Mouse (Mus musculus): ENCODE data around the gene Nkx2-3.
A peak's percentile ranks its signal among the peaks of the same experiment; 100 is the strongest.

Nkx2-3 gene

GRCm38 (mm10) chr19:43612051-43612450, at the start of gene Nkx2-3:
Nkx2-3 (plus strand) TSS chr19:43612325.
- peak in 1 of 2 experiments; percentile 27 for DNase-seq

- DNase-seq, result no peak
Measured at GRCm38 (mm10) chr19:43563166-43563565, 49.0 kb upstream of the Nkx2-3 start.

GRCm38 (mm10) chr19:43568298-43568697, 43.8 kb upstream of the Nkx2-3 start:
- DNase-seq, result no peak

- DNase-seq, result no peak
Measured at GRCm38 (mm10) chr19:43569133-43569532, 43.0 kb upstream of the Nkx2-3 start.

GRCm38 (mm10) chr19:43570831-43571790, 41.0 kb upstream of the Nkx2-3 start:
- peak; percentile 60 to 70 for DNase-seq

GRCm38 (mm10) chr19:43579081-43579796, 32.9 kb upstream of the Nkx2-3 start:
- DNase-seq, result no peak

- no peak for DNase-seq
Measured at GRCm38 (mm10) chr19:43581185-43581584, 30.9 kb upstream of the Nkx2-3 start.

- DNase-seq, result no peak
Measured at GRCm38 (mm10) chr19:43583192-43583591, 28.9 kb upstream of the Nkx2-3 start.

- DNase-seq, result no peak
Measured at GRCm38 (mm10) chr19:43583595-43583994, 28.5 kb upstream of the Nkx2-3 start.

GRCm38 (mm10) chr19:43584788-43585187, 27.3 kb upstream of the Nkx2-3 start:
- no peak for DNase-seq

- no peak for DNase-seq
Measured at GRCm38 (mm10) chr19:43592026-43592425, 20.1 kb upstream of the Nkx2-3 start.

GRCm38 (mm10) chr19:43596981-43597380, 15.1 kb upstream of the Nkx2-3 start:
- DNase-seq, result no peak

GRCm38 (mm10) chr19:43598741-43599660, 13.1 kb upstream of the Nkx2-3 start:
- no peak for DNase-seq

GRCm38 (mm10) chr19:43599776-43600544, 12.2 kb upstream of the Nkx2-3 start:
- no peak for DNase-seq

GRCm38 (mm10) chr19:43600545-43601331, 11.4 kb upstream of the Nkx2-3 start:
- DNase-seq, result no peak

GRCm38 (mm10) chr19:43601440-43601839, 10.7 kb upstream of the Nkx2-3 start:
- no peak for DNase-seq

- DNase-seq, result no peak
Measured at GRCm38 (mm10) chr19:43601996-43602590, 10.0 kb upstream of the Nkx2-3 start.

GRCm38 (mm10) chr19:43603521-43603920, 8.6 kb upstream of the Nkx2-3 start:
- DNase-seq, result no peak

GRCm38 (mm10) chr19:43604492-43605120, 7.5 kb upstream of the Nkx2-3 start:
- DNase-seq, result no peak
